Mouse (Mus musculus) intestine, embryonic 16.5 days (tissue): ENCODE results near the gene Bcdin3d. TPM values are rescaled to one million over a fixed set of nuclear protein-coding genes. Genes with fewer than 3 reads are reported as not detected.

Experiments
- ATAC-seq: fragments of 200-750 bp; cut with Nextera tagmentation; 2 replicates; pipeline ENCODE4 v1.8.0; 2017; ENCODE audit warnings: moderate TSS enrichment, moderate library complexity
- H3K27ac ChIP-seq: fragments of 300-500 bp; sonication (generic); 2 replicates; pipeline ENCODE4 v1.5.1; 2014; ENCODE audit warnings: mild to moderate bottlenecking, low read length
- H3K27me3 ChIP-seq: fragments of 300-500 bp; sonication (generic); replicated peaks from 2 replicates; pipeline ENCODE4 v1.6.1; 2014; ENCODE audit warnings: low read length, control low read depth, mixed read lengths; ENCODE audit not compliant: control insufficient read depth, insufficient read depth
- H3K36me3 ChIP-seq: fragments of 300-500 bp; sonication (generic); 2 replicates; pipeline ENCODE4 v1.6.1; 2014; ENCODE audit warnings: low read length, control low read depth; ENCODE audit not compliant: control insufficient read depth, insufficient read depth
- H3K4me1 ChIP-seq: fragments of 300-500 bp; sonication (generic); 2 replicates; pipeline ENCODE4 v1.6.1; 2014; ENCODE audit warnings: low read length, control low read depth, mixed read lengths; ENCODE audit not compliant: control insufficient read depth, insufficient read depth
- H3K4me2 ChIP-seq: fragments of 300-500 bp; sonication (generic); 2 replicates; pipeline ENCODE4 v1.6.1; 2014; ENCODE audit warnings: low read depth, low read length, control low read depth
- H3K4me3 ChIP-seq: fragments of 300-500 bp; sonication (generic); 2 replicates; pipeline ENCODE4 v1.5.1; 2014; ENCODE audit warnings: mild to moderate bottlenecking, low read length
- H3K9ac ChIP-seq: fragments of 300-500 bp; sonication (generic); 2 replicates; pipeline ENCODE4 v1.6.1; 2014; ENCODE audit warnings: low read depth, low read length
- H3K9me3 ChIP-seq: fragments of 300-500 bp; sonication (generic); 2 replicates; pipeline ENCODE4 v1.6.1; 2016; ENCODE audit warnings: low read length, control low read depth; ENCODE audit not compliant: control insufficient read depth
- WGBS: fragments of 180-500 bp; shearing (Covaris S2); extraction: QIAGEN DNeasy Blood & Tissue Kit; methylation state at CpG from one replicate; pipeline ENCODE4 v1.1.7; 2014; 5-methylcytosine and 5-hydroxymethylcytosine counted together
- polyA plus RNA-seq: library from polyadenylated mRNA; unstranded; fragments of >200 nt; fragmentation: Nextera tagmentation; extraction: Ambion mirVana; gene quantifications from 2 replicates; pipeline ENCODE4 v1.2.1, GENCODE M21; 2015

The Bcdin3d gene
- polyA plus RNA-seq, 1 experiment from 2014 or later: 14.3 TPM

DNA sequence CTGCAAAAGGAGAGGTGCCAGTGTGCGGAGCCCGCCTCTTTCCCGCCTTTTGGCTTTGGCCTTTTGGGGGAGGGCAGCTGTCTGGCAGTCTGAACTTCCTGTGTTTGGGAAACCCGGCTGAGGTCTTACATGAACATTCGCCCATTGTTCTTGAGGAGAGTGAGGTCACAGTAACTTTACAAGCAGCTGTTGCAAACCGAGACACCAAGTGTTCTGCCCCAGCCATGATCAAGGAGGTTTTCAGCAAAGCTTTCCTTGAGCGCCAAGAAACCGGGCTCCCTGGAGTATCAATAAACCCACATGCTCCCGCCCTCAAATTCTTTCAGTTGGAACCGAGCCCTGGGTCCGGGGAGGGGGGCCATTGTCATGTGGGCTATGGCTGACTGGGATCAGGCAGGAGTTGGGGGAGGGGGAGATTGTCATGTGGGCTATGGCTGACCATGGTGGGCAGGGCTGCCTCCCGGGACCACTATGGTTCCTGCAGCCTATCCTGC, 54.0 kb downstream of the Bcdin3d start:
- no peak overlapping the region for H3K4me3 ChIP-seq
- H3K27me3 ChIP-seq: no peaks in the 10 kb centered on the region
- H3K4me2 ChIP-seq: peak overlapping the region; percentile 28
- H3K36me3 ChIP-seq: no peaks in the 10 kb centered on the region
- no peaks in the 10 kb centered on the region for H3K9me3 ChIP-seq
- ATAC-seq: peak; percentile 59
- peak overlapping the region; percentile 21; the same call in 1 of the 2 replicates for H3K9ac ChIP-seq
- H3K4me1 ChIP-seq: peaks cover 16% of the 10 kb centered on the region
- H3K27ac ChIP-seq: peak overlapping the region; percentile 82
- 17% methylated on average over 12 of the region's 12 CpGs for WGBS

DNA sequence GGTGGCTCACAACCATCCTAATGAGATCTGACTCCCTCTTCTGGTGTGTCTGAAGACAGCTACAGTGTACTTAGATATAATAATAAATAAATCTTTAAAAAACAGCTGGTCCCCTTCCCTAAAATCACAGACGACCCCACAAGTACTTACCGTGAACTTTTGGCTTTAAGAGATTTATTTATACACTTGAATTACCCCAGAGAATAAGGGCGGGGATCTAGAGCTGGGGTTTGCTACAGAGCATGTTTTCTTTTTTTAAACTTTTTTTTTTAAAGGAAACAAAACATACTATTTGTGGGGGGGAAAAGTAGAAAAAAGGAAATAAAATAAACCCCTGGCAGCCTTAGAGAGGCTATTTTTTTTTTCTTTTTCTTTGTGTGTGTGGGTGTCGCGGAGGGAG, 54.4 kb downstream of the Bcdin3d start:
- Histone ChIP-seq H3K9me3 (no peaks in the 10 kb centered on the region), H3K4me3 (no peak overlapping the region), H3K27me3 (no peaks in the 10 kb centered on the region), H3K4me2 (peak overlapping the region; percentile 28; the same call in 1 of the 2 replicates), H3K9ac (no peak overlapping the region), H3K36me3 (no peaks in the 10 kb centered on the region), H3K27ac (peak overlapping the region; percentile 82), H3K4me1 (peaks cover 16% of the 10 kb centered on the region)
- 26% methylated on average over 5 of the region's 5 CpGs for WGBS
- ATAC-seq: no peak

Other genes starting within 250 kb of the Bcdin3d start
- gene Kcnh3, start 249.9 kb downstream of the Bcdin3d start, polyA plus RNA-seq: 0.39 and 0.56 TPM in 2 replicates
- 124 and 128 TPM in 2 replicates for gene Mcrs1, start 222.8 kb downstream of the Bcdin3d start, polyA plus RNA-seq
- 29.8 and 34.8 TPM in 2 replicates for gene Prpf40b, start 179.6 kb downstream of the Bcdin3d start, polyA plus RNA-seq
- gene Fam186b, start 178.8 kb downstream of the Bcdin3d start, polyA plus RNA-seq: 0.24 TPM in 1 of 2 replicates, not detected in the other
- gene Fmnl3, start 104.2 kb downstream of the Bcdin3d start, polyA plus RNA-seq: 10.6 and 10.8 TPM in 2 replicates
- 726 and 829 TPM in 2 replicates for gene Tmbim6, start 81.8 kb downstream of the Bcdin3d start, polyA plus RNA-seq
- gene Nckap5l, start 17.0 kb downstream of the Bcdin3d start, polyA plus RNA-seq: 5.8 and 6.5 TPM in 2 replicates
- 0.91 and 1.1 TPM in 2 replicates for gene Faim2, start 53.4 kb upstream of the Bcdin3d start, polyA plus RNA-seq
- 0.10 TPM in 1 of 2 replicates, not detected in the other for gene Aqp2, start 104.3 kb upstream of the Bcdin3d start, polyA plus RNA-seq
- 0.47 and 0.53 TPM in 2 replicates for gene Aqp5, start 116.1 kb upstream of the Bcdin3d start, polyA plus RNA-seq
- gene Aqp6, start 126.7 kb upstream of the Bcdin3d start, polyA plus RNA-seq: not detected in 2 replicates
- gene Racgap1, start 176.9 kb upstream of the Bcdin3d start, polyA plus RNA-seq: 97.1 and 104 TPM in 2 replicates
- 1.7 and 2.0 TPM in 2 replicates for gene Asic1, start 195.6 kb upstream of the Bcdin3d start, polyA plus RNA-seq
- 19.3 and 20.9 TPM in 2 replicates for gene Smarcd1, start 227.4 kb upstream of the Bcdin3d start, polyA plus RNA-seq
- gene Gm17349, start 230.8 kb upstream of the Bcdin3d start, polyA plus RNA-seq: not detected in 2 replicates
- gene Gpd1, start 242.8 kb upstream of the Bcdin3d start, polyA plus RNA-seq: 33.0 and 47.4 TPM in 2 replicates